Mouse (Mus musculus): Measurements from ENCODE around the gene Cyp2c55.

The Cyp2c55 gene

GRCm38 (mm10) chr19:39006715-39007114 lies at the start of gene Cyp2c55:
Gene Cyp2c55 (plus strand): TSS chr19:39007019.
- DNase-seq (ENCODE audit: extremely low read depth, low read depth) = no peak

DNA sequence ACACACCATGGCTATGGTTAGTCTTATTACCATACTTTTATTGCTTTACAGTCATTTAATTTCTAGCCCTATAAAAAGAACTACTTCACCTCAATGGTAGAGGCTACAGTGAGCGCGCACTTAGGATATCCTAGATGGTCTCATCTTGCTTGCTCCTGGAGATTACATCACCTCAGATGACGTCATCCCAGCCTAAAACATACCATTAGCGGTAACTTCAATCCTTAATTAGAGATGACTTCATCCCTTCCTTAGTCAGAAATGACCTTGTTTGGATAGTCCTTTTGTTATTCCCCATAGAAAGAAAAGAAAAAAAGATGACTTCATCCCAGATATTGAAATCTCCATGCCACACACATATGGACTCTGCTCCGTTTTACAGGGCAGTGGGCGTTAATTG lies 36.1 kb upstream of the Cyp2c55 start:
- DNase-seq (ENCODE audit: extremely low read depth, low read depth) = no peak

- no peak for DNase-seq (ENCODE audit: extremely low read depth, low read depth)
Observed at GRCm38 (mm10) chr19:38972581-38972980, 34.2 kb upstream of the Cyp2c55 start.

- DNase-seq (ENCODE audit: extremely low read depth, low read depth) = no peak
Observed at GRCm38 (mm10) chr19:38973666-38974065, 33.2 kb upstream of the Cyp2c55 start.

- DNase-seq (ENCODE audit: extremely low read depth, low read depth) = no peak
Observed at GRCm38 (mm10) chr19:38976269-38976668, 30.6 kb upstream of the Cyp2c55 start.

DNA sequence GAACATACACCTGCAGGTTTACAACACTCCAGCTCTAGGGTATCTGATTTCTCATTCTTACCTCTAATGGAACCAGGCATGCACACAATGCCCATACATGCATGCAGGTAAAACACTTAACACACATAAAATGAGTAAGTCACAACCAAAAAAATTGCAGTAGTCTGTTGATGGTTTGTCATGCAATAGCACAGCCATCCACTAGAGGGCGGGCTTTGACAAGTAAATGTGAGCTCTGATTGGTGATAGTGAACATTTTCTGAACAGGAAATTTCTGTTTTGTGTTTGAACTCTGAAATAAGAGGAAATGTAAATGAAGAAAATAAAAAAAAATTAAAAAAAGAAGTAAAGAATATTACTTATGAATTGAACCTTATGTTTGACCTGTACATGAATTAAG lies 24.9 kb upstream of the Cyp2c55 start:
- peak; percentile 44 for DNase-seq (ENCODE audit: extremely low read depth, low read depth)

DNA sequence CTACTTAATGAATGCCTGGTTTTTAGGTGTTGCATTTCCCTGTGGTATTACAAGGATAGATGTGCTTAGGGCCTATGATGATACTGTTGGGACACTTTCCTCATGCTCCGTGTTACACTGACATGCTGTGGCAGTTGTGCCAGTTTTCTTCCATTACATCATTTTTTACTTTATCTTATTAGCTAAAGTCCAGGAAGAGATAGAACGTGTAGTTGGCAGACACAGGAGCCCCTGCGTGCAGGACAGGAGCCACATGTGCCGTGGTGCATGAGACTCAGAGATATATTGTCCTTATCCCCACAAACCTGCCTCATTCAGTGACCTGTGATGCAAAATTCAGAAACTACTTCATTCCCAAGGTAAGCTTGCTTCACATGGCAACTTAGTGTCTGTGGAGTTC lies 8.6 kb upstream of the Cyp2c55 start:
- no peak for DNase-seq (ENCODE audit: extremely low read depth, low read depth)

GRCm38 (mm10) chr19:38998676-38999075 lies 8.1 kb upstream of the Cyp2c55 start:
- DNase-seq (ENCODE audit: extremely low read depth, low read depth) = no peak

GRCm38 (mm10) chr19:39005132-39005531 lies 1.7 kb upstream of the Cyp2c55 start:
- no peak for DNase-seq (ENCODE audit: extremely low read depth, low read depth)

DNA sequence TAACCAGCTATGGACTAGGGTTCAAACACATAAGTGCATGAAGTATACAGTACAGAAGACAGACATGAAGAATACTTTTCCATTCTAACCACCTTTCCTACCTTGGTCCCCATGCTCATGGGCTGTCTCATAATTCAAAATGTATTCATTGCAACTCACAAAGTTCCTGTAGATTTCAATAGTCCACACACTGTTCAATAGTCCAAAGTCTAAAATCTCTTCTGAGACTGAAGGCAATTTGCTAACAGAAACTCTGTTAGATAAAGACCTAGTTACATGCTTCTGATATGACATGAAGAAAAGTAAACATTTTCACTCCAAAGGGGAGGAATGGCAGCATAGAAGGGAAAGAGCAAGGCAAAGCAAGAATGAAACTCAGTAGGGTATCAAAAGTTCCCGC lies 51.1 kb downstream of the Cyp2c55 start:
- DNase-seq (ENCODE audit: extremely low read depth, low read depth) = no peak

DNA sequence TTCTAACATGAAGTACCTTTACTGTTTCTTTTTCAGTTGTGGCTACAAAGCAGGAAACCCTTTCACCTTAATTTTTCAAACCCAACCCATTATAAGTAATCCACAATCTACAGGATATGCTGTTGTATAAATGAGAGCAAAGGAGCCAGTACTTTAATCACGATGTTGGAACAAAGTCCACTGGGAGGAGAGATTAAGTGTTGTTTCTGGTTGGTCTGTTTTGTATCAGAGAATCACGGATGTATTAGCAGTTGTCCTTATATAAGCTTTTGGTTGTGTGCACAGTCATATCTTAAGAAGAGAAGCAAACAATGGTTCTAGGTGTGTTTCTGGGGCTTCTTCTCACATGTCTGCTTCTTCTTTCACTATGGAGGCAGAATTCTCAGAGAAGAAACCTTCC lies 53.9 kb downstream of the Cyp2c55 start, which contains the start of gene Cyp2c65:
Gene Cyp2c65 (plus strand): TSS at position 297 of the 400 bp plus-strand sequence.
- DNase-seq (ENCODE audit: extremely low read depth, low read depth) = no peak
